Mouse (Mus musculus) neural tube, embryonic 14.5 days (tissue): ENCODE measurements around the gene R3hcc1l. TPM values are rescaled to one million over a fixed set of nuclear protein-coding genes. Genes with fewer than 3 reads are reported as not detected.
A peak's percentile ranks its signal among the peaks of the same experiment; 100 is the strongest.

Experiments
- ATAC-seq: fragments of 200-750 bp; cut with Nextera tagmentation; 2 replicates; pipeline ENCODE4 v1.8.0; 2017; ENCODE audit warnings: low read depth, mild to moderate bottlenecking, moderate TSS enrichment, moderate library complexity
- H3K27ac ChIP-seq: fragments of 300-500 bp; sonication (generic); 2 replicates; pipeline ENCODE4 v1.5.1; 2014; ENCODE audit warnings: low read depth, mild to moderate bottlenecking, control low read depth, low read length, moderate library complexity, mixed read lengths
- H3K27me3 ChIP-seq: fragments of 300-500 bp; sonication (generic); 2 replicates; pipeline ENCODE4 v1.6.1; 2014; ENCODE audit warnings: low read length; ENCODE audit not compliant: control insufficient read depth, insufficient read depth
- H3K36me3 ChIP-seq: fragments of 300-500 bp; sonication (generic); 2 replicates; pipeline ENCODE4 v1.6.1; 2014; ENCODE audit warnings: low read length, mixed read lengths; ENCODE audit not compliant: control insufficient read depth, insufficient read depth
- H3K4me1 ChIP-seq: fragments of 300-500 bp; sonication (generic); 2 replicates; pipeline ENCODE4 v1.6.1; 2014; ENCODE audit warnings: low read length; ENCODE audit not compliant: control insufficient read depth, insufficient read depth
- H3K4me2 ChIP-seq: fragments of 300-500 bp; sonication (generic); 2 replicates; pipeline ENCODE4 v1.6.1; 2014; ENCODE audit warnings: mild to moderate bottlenecking, low read depth, low read length, control low read depth
- H3K4me3 ChIP-seq: fragments of 300-500 bp; sonication (generic); 2 replicates; pipeline ENCODE4 v1.5.1; 2014; ENCODE audit warnings: low read depth, low read length, control low read depth, mixed read lengths
- H3K9ac ChIP-seq: fragments of 300-500 bp; sonication (generic); replicated peaks from 2 replicates; pipeline ENCODE4 v1.6.1; 2014; ENCODE audit warnings: low read depth, mild to moderate bottlenecking, control low read depth, low read length, mixed read lengths
- H3K9me3 ChIP-seq: fragments of 300-500 bp; sonication (generic); 2 replicates; pipeline ENCODE4 v1.6.1; 2016; ENCODE audit warnings: low read length; ENCODE audit not compliant: control insufficient read depth
- WGBS: fragments of 180-500 bp; shearing (Covaris S2); extraction: QIAGEN DNeasy Blood & Tissue Kit; methylation state at CpG from one replicate; pipeline ENCODE4 v1.1.7; 2014; 5-methylcytosine and 5-hydroxymethylcytosine counted together
- polyA plus RNA-seq: library from polyadenylated mRNA; unstranded; fragments of >200 nt; fragmentation: Nextera tagmentation; extraction: Ambion mirVana; gene quantifications from 2 replicates; pipeline ENCODE4 v1.2.1, GENCODE M21; 2014

Gene R3hcc1l
- polyA plus RNA-seq, 1 experiment from 2014 or later, result 12.7 TPM

- no peak overlapping the region for H3K9ac ChIP-seq
- H3K9me3 ChIP-seq, result no peaks in the 10 kb centered on the region
- H3K4me2 ChIP-seq, result no peak overlapping the region
- no peaks in the 10 kb centered on the region for H3K36me3 ChIP-seq
- ATAC-seq, result no peak
- H3K27ac ChIP-seq, result no peak overlapping the region
- WGBS, result 82% methylated on average over 2 of the region's 2 CpGs
- H3K4me1 ChIP-seq, result no peaks in the 10 kb centered on the region
- H3K4me3 ChIP-seq, result no peak overlapping the region
- H3K27me3 ChIP-seq, result no peaks in the 10 kb centered on the region
Observed at GRCm38 (mm10) chr19:42601445-42601844, 82.9 kb downstream of the R3hcc1l start.

GRCm38 (mm10) chr19:42602041-42602440 is 83.5 kb downstream of the R3hcc1l start:
- Histone ChIP-seq H3K9me3 (no peaks in the 10 kb centered on the region), H3K27me3 (no peaks in the 10 kb centered on the region), H3K36me3 (no peaks in the 10 kb centered on the region), H3K27ac (no peak overlapping the region), H3K9ac (no peak overlapping the region), H3K4me2 (no peak overlapping the region), H3K4me3 (no peak overlapping the region), H3K4me1 (no peaks in the 10 kb centered on the region)
- WGBS, result 72% methylated on average over 8 of the region's 8 CpGs
- no peak for ATAC-seq

- H3K9me3 ChIP-seq, result no peaks in the 10 kb centered on the region
- no peaks in the 10 kb centered on the region for H3K36me3 ChIP-seq
- no peak overlapping the region for H3K27ac ChIP-seq
- no peaks in the 10 kb centered on the region for H3K4me1 ChIP-seq
- ATAC-seq, result no peak
- H3K4me3 ChIP-seq, result no peak overlapping the region
- no peaks in the 10 kb centered on the region for H3K27me3 ChIP-seq
- no peak overlapping the region for H3K4me2 ChIP-seq
- no peak overlapping the region for H3K9ac ChIP-seq
- 87% methylated on average over 8 of the region's 8 CpGs for WGBS
Observed at GRCm38 (mm10) chr19:42602576-42602975, 84.0 kb downstream of the R3hcc1l start.

GRCm38 (mm10) chr19:42608082-42608481 is 89.5 kb downstream of the R3hcc1l start:
- Histone ChIP-seq H3K27ac (no peak overlapping the region), H3K4me2 (no peak overlapping the region), H3K9me3 (no peaks in the 10 kb centered on the region), H3K36me3 (no peaks in the 10 kb centered on the region), H3K4me1 (0 out of 2 replicates have a peak, but pooled peaks cover 2% of the 10 kb centered on the region), H3K27me3 (peaks cover 5% of the 10 kb centered on the region; the same call in 1 of the 2 replicates), H3K4me3 (no peak overlapping the region), H3K9ac (no peak overlapping the region)
- 93% methylated on average over 5 of the region's 5 CpGs for WGBS
- no peak for ATAC-seq

GRCm38 (mm10) chr19:42609716-42610115 is 91.2 kb downstream of the R3hcc1l start:
- ATAC-seq, result no peak
- WGBS, result 91% methylated on average over 3 of the region's 3 CpGs

GRCm38 (mm10) chr19:42611746-42612145 is 93.2 kb downstream of the R3hcc1l start:
- ATAC-seq, result no peak
- H3K36me3 ChIP-seq, result no peaks in the 10 kb centered on the region
- no peak overlapping the region for H3K27ac ChIP-seq
- H3K4me2 ChIP-seq, result no peak overlapping the region
- peaks cover 12% of the 10 kb centered on the region for H3K27me3 ChIP-seq
- H3K4me1 ChIP-seq, result 0 out of 2 replicates have a peak, but pooled peaks cover 2% of the 10 kb centered on the region
- 84% methylated on average over 4 of the region's 4 CpGs for WGBS
- H3K9ac ChIP-seq, result no peak overlapping the region
- H3K9me3 ChIP-seq, result no peaks in the 10 kb centered on the region
- H3K4me3 ChIP-seq, result no peak overlapping the region

More at GRCm38 (mm10) chr19:42609716-42610115, 91.2 kb downstream of the R3hcc1l start:
- Histone ChIP-seq H3K4me3 (no peak overlapping the region), H3K27me3 (peaks cover 12% of the 10 kb centered on the region), H3K9ac (no peak overlapping the region), H3K4me2 (no peak overlapping the region), H3K27ac (no peak overlapping the region), H3K4me1 (0 out of 2 replicates have a peak, but pooled peaks cover 2% of the 10 kb centered on the region), H3K9me3 (no peaks in the 10 kb centered on the region), H3K36me3 (no peaks in the 10 kb centered on the region)

GRCm38 (mm10) chr19:42612654-42613053 is 94.1 kb downstream of the R3hcc1l start, which contains the start of gene Loxl4:
TSS of gene Loxl4 (minus strand) at chr19:42612813.
- WGBS, result under 1% methylated on average over 36 of the region's 37 CpGs
- Histone ChIP-seq H3K4me1 (0 out of 2 replicates have a peak, but pooled peaks cover 2% of the 10 kb centered on the region), H3K27me3 (peaks cover 12% of the 10 kb centered on the region), H3K4me3 (peak within 1 kb of the TSS; percentile 19; the same call in 1 of the 2 replicates), H3K27ac (no peak within 1 kb of the TSS), H3K9me3 (no peaks in the 10 kb centered on the region), H3K4me2 (peak within 1 kb of the TSS; percentile 41; the same call in 1 of the 2 replicates), H3K9ac (no peak within 1 kb of the TSS), H3K36me3 (no peaks in the 10 kb centered on the region)
- no peak for ATAC-seq

- Histone ChIP-seq H3K27ac (no peak overlapping the region), H3K9me3 (no peaks in the 10 kb centered on the region), H3K4me3 (no peak overlapping the region), H3K36me3 (no peaks in the 10 kb centered on the region), H3K4me2 (peak overlapping the region; percentile 41; the same call in 1 of the 2 replicates), H3K4me1 (0 out of 2 replicates have a peak, but pooled peaks cover 2% of the 10 kb centered on the region), H3K27me3 (peaks cover 12% of the 10 kb centered on the region), H3K9ac (no peak overlapping the region)
- 16% methylated on average over 7 of the region's 7 CpGs for WGBS
- ATAC-seq, result no peak
Observed at GRCm38 (mm10) chr19:42613116-42613515, 94.6 kb downstream of the R3hcc1l start.

- Histone ChIP-seq H3K27me3 (peaks cover 12% of the 10 kb centered on the region), H3K4me1 (0 out of 2 replicates have a peak, but pooled peaks cover 2% of the 10 kb centered on the region), H3K4me3 (no peak overlapping the region), H3K9ac (no peak overlapping the region), H3K9me3 (no peaks in the 10 kb centered on the region), H3K27ac (no peak overlapping the region), H3K36me3 (no peaks in the 10 kb centered on the region), H3K4me2 (no peak overlapping the region)
- 83% methylated on average over 7 of the region's 7 CpGs for WGBS
- ATAC-seq, result no peak
Observed at GRCm38 (mm10) chr19:42613647-42614225, 95.2 kb downstream of the R3hcc1l start.
